Mouse (Mus musculus): ENCODE data around the gene Ppig.

DNA sequence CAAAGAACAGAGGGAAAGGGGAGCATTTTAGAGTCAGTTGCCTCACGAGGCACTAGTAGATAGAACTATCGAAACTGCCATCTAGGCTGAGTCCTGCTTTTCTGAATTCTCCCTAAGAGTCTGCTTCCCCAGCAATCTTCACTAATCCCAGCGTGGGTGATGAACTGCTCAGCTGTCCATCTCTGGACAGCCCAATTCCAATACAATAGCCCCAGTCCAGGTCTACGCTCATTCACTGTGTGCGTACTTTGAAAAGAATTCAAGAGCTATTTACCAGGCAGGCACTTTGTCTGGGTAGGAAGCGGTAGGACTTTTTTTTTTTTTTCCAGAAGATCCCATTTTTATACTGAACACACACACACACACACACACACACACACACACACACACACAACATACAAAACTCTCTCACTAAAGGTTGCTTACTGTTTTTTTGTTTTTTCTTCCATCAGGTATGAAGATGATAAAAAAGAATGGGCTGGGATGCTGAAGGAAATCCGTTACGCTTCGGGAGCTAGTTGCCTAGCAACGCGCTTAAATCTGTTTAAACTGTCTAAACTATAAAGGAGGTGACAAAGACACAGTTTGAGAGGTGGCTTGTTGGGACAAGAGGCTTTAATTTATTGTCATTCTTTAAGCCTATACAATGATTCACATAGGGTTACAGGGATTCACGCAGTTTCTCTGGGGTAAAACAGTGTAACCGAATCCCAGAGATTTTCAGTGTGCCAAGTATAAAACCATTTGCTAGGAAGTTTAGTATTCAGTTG is 39.1 kb upstream of the Ppig start:
- TF ChIP-seq CTCF (IDR thresholded peaks at IDR 0.05; ENCODE audit: low read depth, low read length), result no peak
- TF ChIP-seq POLR2A (IDR thresholded peaks at IDR 0.05; ENCODE audit: extremely low read depth, insufficient read depth, low read length), result no peak
